Mouse (Mus musculus) limb, embryonic 15.5 days (tissue): Measurements from ENCODE around the gene Cdc42ep2. TPM values are rescaled to one million over a fixed set of nuclear protein-coding genes. Genes with fewer than 3 reads are reported as not detected.

Source experiments
- ATAC-seq: fragments of 200-750 bp; cut with Nextera tagmentation; 2 replicates; pipeline ENCODE4 v1.8.0; 2017; ENCODE audit warnings: low read depth, moderate TSS enrichment; ENCODE audit not compliant: insufficient number of reproducible peaks, low FRiP score, low TSS enrichment
- H3K27ac ChIP-seq: fragments of 300-500 bp; sonication (generic); 2 replicates; pipeline ENCODE4 v1.5.1; 2015; ENCODE audit warnings: moderate library complexity, mild to moderate bottlenecking, inconsistent platforms
- H3K27me3 ChIP-seq: fragments of 300-500 bp; sonication (generic); 2 replicates; pipeline ENCODE4 v1.6.1; 2015; ENCODE audit warnings: inconsistent platforms
- H3K36me3 ChIP-seq: fragments of 300-500 bp; sonication (generic); 2 replicates; pipeline ENCODE4 v1.6.1; 2015; ENCODE audit warnings: inconsistent platforms
- H3K4me1 ChIP-seq: fragments of 300-500 bp; sonication (generic); 2 replicates; pipeline ENCODE4 v1.6.1; 2015; ENCODE audit warnings: inconsistent platforms
- H3K4me2 ChIP-seq: fragments of 300-500 bp; sonication (generic); 2 replicates; pipeline ENCODE4 v1.6.1; 2015; ENCODE audit warnings: mild to moderate bottlenecking, inconsistent platforms
- H3K4me3 ChIP-seq: fragments of 300-500 bp; sonication (generic); 2 replicates; pipeline ENCODE4 v1.5.1; 2015; ENCODE audit warnings: mild to moderate bottlenecking, inconsistent platforms
- H3K9ac ChIP-seq: fragments of 300-500 bp; sonication (generic); 2 replicates; pipeline ENCODE4 v1.6.1; 2015; ENCODE audit warnings: inconsistent platforms
- H3K9me3 ChIP-seq: fragments of 300-500 bp; sonication (generic); 2 replicates; pipeline ENCODE4 v1.6.1; 2016; ENCODE audit warnings: inconsistent platforms
- WGBS: fragments of 180-500 bp; shearing (Covaris S2); methylation state at CpG from one replicate; pipeline ENCODE4 v1.1.7; 2015; 5-methylcytosine and 5-hydroxymethylcytosine counted together
- polyA plus RNA-seq: library from polyadenylated mRNA; unstranded; fragments of >200 nt; fragmentation: Nextera tagmentation; extraction: Ambion mirVana; gene quantifications from 2 replicates; pipeline ENCODE4 v1.2.1, GENCODE M21; 2015

The Cdc42ep2 gene
- polyA plus RNA-seq, 1 experiment from 2014 or later, result 9.2 TPM

DNA sequence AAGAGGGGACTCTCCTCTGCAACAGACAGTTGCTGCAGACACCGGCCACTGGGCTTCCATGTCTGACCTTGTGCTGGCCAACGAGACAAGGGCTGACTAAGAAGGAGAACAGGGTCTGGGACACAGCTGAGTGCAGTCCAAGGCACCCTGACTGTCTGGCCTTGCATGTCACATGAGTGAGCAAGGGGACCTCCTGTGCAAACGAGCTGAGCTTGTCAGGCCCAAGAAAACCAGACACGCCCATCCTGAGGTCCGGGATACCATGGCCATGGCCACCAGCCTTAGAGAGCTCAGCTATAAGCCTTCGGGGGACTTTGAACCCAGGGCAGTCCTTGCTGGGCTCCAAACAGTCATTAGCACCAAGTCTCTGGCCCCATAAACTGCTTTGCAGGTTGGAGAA lies 56.5 kb downstream of the Cdc42ep2 start:
- Histone ChIP-seq H3K4me3 (no peak overlapping the region), H3K4me2 (no peak overlapping the region), H3K9ac (no peak overlapping the region), H3K4me1 (peaks cover 25% of the 10 kb centered on the region), H3K9me3 (no peaks in the 10 kb centered on the region), H3K27me3 (no peaks in the 10 kb centered on the region), H3K36me3 (peaks cover 74% of the 10 kb centered on the region), H3K27ac (no peak overlapping the region)
- no peak for ATAC-seq
- WGBS, result 82% methylated on average over 6 of the region's 6 CpGs

Other genes starting within 250 kb of the Cdc42ep2 start
- 22.7 and 24.9 TPM in 2 replicates for gene Map3k11, start 236.1 kb downstream of the Cdc42ep2 start, polyA plus RNA-seq
- 18.5 and 20.9 TPM in 2 replicates for gene Pcnx3, start 235.9 kb downstream of the Cdc42ep2 start, polyA plus RNA-seq
- gene Kcnk7, start 220.4 kb downstream of the Cdc42ep2 start, polyA plus RNA-seq, result 3.1 and 4.4 TPM in 2 replicates
- 28.9 and 48.5 TPM in 2 replicates for gene Ehbp1l1, start 198.5 kb downstream of the Cdc42ep2 start, polyA plus RNA-seq
- 101 and 107 TPM in 2 replicates for gene Fam89b, start 195.2 kb downstream of the Cdc42ep2 start, polyA plus RNA-seq
- gene Ltbp3, start 183.9 kb downstream of the Cdc42ep2 start, polyA plus RNA-seq, result 59.4 and 64.3 TPM in 2 replicates
- 81.6 and 85.1 TPM in 2 replicates for gene Scyl1, start 153.4 kb downstream of the Cdc42ep2 start, polyA plus RNA-seq
- gene Frmd8, start 49.5 kb downstream of the Cdc42ep2 start, polyA plus RNA-seq, result 28.4 and 31.3 TPM in 2 replicates
- gene Slc25a45, start 47.0 kb downstream of the Cdc42ep2 start, polyA plus RNA-seq, result 3.4 and 5.2 TPM in 2 replicates
- 3.1 TPM in 2 replicates for gene Tigd3, start 30.7 kb downstream of the Cdc42ep2 start, polyA plus RNA-seq
- gene Dpf2, start 11.8 kb downstream of the Cdc42ep2 start, polyA plus RNA-seq, result 117 and 125 TPM in 2 replicates
- gene Pola2, start 39.4 kb upstream of the Cdc42ep2 start, polyA plus RNA-seq, result 56.9 and 61.0 TPM in 2 replicates
- not detected in 2 replicates for gene Slc22a20, start 61.3 kb upstream of the Cdc42ep2 start, polyA plus RNA-seq
- gene Capn1, start 91.1 kb upstream of the Cdc42ep2 start, polyA plus RNA-seq, result 21.1 and 26.0 TPM in 2 replicates
- 34.1 and 34.5 TPM in 2 replicates for gene Syvn1, start 121.8 kb upstream of the Cdc42ep2 start, polyA plus RNA-seq
- 66.8 and 67.5 TPM in 2 replicates for gene Mrpl49, start 133.0 kb upstream of the Cdc42ep2 start, polyA plus RNA-seq
- gene Fau, start 133.0 kb upstream of the Cdc42ep2 start, polyA plus RNA-seq, result 723 and 835 TPM in 2 replicates
- 33.0 and 33.6 TPM in 2 replicates for gene Znhit2, start 136.4 kb upstream of the Cdc42ep2 start, polyA plus RNA-seq
- 19.0 and 28.8 TPM in 2 replicates for gene Tm7sf2, start 143.6 kb upstream of the Cdc42ep2 start, polyA plus RNA-seq
- 64.4 and 72.6 TPM in 2 replicates for gene Vps51, start 152.4 kb upstream of the Cdc42ep2 start, polyA plus RNA-seq
- gene Tmem262, start 155.2 kb upstream of the Cdc42ep2 start, polyA plus RNA-seq, result not detected in 2 replicates
- gene Gm28374, start 157.4 kb upstream of the Cdc42ep2 start, polyA plus RNA-seq, result 1.8 and 1.9 TPM in 2 replicates
- gene Zfpl1, start 160.1 kb upstream of the Cdc42ep2 start, polyA plus RNA-seq, result 88.8 and 93.6 TPM in 2 replicates
- gene Cdca5, start 160.2 kb upstream of the Cdc42ep2 start, polyA plus RNA-seq, result 26.3 and 27.1 TPM in 2 replicates
- 0.47 TPM in 1 of 2 replicates, not detected in the other for gene AC131692.1, start 169.6 kb upstream of the Cdc42ep2 start, polyA plus RNA-seq
- 0.22 and 0.28 TPM in 2 replicates for gene Naaladl1, start 181.0 kb upstream of the Cdc42ep2 start, polyA plus RNA-seq
- gene Sac3d1, start 193.8 kb upstream of the Cdc42ep2 start, polyA plus RNA-seq, result 43.7 and 49.1 TPM in 2 replicates
- 32.3 and 34.7 TPM in 2 replicates for gene Snx15, start 203.5 kb upstream of the Cdc42ep2 start, polyA plus RNA-seq
- 0.13 and 0.24 TPM in 2 replicates for gene Batf2, start 216.2 kb upstream of the Cdc42ep2 start, polyA plus RNA-seq
- 89.2 and 89.9 TPM in 2 replicates for gene Arl2, start 216.7 kb upstream of the Cdc42ep2 start, polyA plus RNA-seq